Mouse (Mus musculus) gastrocnemius, adult 2 months (tissue): ENCODE results near the gene Kcnn4. TPM values are rescaled to one million over a fixed set of nuclear protein-coding genes. Genes with fewer than 3 reads are reported as not detected.

Experiments used
- DNase-seq: peaks from one replicate; pipeline ENCODE4 v3.0.0; 2022
- H3K27ac ChIP-seq: fragments of 200-600 bp; 2 replicates; pipeline ENCODE4 v1.8.1; 2022; ENCODE audit warnings: mild to moderate bottlenecking
- H3K4me3 ChIP-seq: fragments of 200-600 bp; 2 replicates; pipeline ENCODE4 v1.8.1; 2022; ENCODE audit warnings: mild to moderate bottlenecking, moderate library complexity
- CTCF ChIP-seq: fragments of 200-600 bp; IDR thresholded peaks from 2 replicates; pipeline ENCODE4 v1.8.1; 2022; ENCODE audit warnings: antibody characterized with exemption, mild to moderate bottlenecking, moderate library complexity
- intact Hi-C: fragments of 180-260 bp; cut with DNase I; formaldehyde crosslinking; loops from one replicate; pipeline ENCODE4 v1.15.1; 2025
- total RNA-seq, 2 experiments: library from RNA; stranded (reverse); gene quantifications; 2 replicates each; pipeline ENCODE4 v1.2.3; 2021

Gene Kcnn4
- total RNA-seq, 2 experiments from 2014 or later = 0.25 to 0.64 TPM

DNA sequence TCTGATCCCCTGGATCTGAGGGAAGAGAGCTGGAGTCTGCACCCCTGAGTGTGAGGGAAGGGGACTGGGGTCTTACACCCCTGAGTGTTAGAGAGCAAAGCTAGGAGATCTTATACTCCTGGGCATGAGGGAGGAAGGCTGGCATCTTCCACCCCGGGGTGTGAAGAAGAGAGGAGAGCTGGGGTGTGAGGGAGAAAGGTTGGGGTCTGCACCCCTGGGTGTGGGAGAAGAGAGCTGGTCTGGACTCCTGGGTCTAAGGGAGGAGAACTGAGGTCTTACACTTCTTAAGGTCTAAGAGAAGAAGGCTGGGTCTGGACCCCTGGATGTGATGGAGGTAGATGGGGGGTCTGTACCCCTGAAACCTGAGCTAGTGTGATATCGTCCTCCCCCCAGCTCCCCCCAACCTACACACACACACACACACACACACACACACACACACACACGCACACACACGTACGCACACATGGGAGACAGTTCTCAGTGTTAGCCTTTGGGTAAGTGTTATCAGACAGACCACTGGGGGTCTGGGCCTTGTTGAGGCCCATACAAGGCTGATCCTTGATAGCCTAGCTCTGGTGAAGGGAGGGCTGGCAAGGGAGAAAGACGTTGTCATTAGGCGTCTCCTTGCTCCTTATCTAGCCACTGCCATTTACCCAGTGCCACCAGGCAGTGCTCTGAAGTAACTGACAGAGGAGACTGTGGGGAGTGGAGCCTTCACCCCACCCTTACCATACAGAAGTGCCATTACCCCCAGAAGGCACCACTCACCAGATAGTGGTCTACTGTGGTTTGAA, 1.1 kb downstream of the Kcnn4 start:
- Histone ChIP-seq H3K4me3 (peak overlapping the region; percentile 21), H3K27ac (no peak overlapping the region)
- intact Hi-C loops = no loop called here
- no peak for TF ChIP-seq CTCF
- peak; percentile 9 for DNase-seq

GRCm38 (mm10) chr7:24371809-24372145, 1.7 kb downstream of the Kcnn4 start:
- peak; percentile 5 for DNase-seq
- intact Hi-C loops = no loop called here
- Histone ChIP-seq H3K27ac (no peak overlapping the region), H3K4me3 (no peak overlapping the region)
- no peak for TF ChIP-seq CTCF

GRCm38 (mm10) chr7:24372300-24372699, 2.2 kb downstream of the Kcnn4 start:
- no peak for TF ChIP-seq CTCF
- intact Hi-C loops = no loop called here
- H3K27ac ChIP-seq = peak overlapping the region; percentile 29
- no peak overlapping the region for H3K4me3 ChIP-seq
- peak; percentile 43 for DNase-seq

DNA sequence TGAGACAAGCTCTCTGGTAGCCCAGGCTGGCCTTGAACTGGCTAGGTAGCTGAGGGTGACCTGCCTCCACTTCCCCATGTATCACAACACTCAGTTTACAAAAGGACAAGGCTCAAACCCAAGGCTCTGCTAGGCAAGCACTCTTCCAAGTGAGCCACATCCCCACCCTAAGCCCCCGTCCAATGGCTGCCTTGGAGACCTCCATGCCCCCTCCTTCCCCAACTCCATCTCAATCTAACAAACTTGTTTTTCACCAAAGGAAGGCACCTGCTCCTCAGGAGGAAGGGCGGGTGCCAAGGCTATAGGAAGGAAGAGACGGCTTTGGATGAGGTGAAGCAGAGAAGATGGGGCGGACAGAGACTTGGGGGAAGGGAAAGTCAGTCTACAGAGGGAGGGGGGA, 2.7 kb downstream of the Kcnn4 start:
- Histone ChIP-seq H3K27ac (peak overlapping the region; percentile 29), H3K4me3 (no peak overlapping the region)
- DNase-seq = peak; percentile 8
- intact Hi-C loops = no loop called here
- no peak for TF ChIP-seq CTCF

GRCm38 (mm10) chr7:24373538-24374379, 3.7 kb downstream of the Kcnn4 start:
- TF ChIP-seq CTCF = no peak
- intact Hi-C loops = no loop called here
- 0 out of 2 replicates have a peak overlapping the region, but pooled peaks have one; percentile 15 for H3K4me3 ChIP-seq
- H3K27ac ChIP-seq = peak overlapping the region; percentile 28; the same call in 1 of the 2 replicates
- DNase-seq = peak; percentile 53

- intact Hi-C loops = no loop called here
- DNase-seq = peak; percentile 0
- H3K27ac ChIP-seq = no peak overlapping the region
- no peak overlapping the region for H3K4me3 ChIP-seq
- no peak for TF ChIP-seq CTCF
These were observed 6.4 kb downstream of the Kcnn4 start for GRCm38 (mm10) chr7:24376456-24376855.

DNA sequence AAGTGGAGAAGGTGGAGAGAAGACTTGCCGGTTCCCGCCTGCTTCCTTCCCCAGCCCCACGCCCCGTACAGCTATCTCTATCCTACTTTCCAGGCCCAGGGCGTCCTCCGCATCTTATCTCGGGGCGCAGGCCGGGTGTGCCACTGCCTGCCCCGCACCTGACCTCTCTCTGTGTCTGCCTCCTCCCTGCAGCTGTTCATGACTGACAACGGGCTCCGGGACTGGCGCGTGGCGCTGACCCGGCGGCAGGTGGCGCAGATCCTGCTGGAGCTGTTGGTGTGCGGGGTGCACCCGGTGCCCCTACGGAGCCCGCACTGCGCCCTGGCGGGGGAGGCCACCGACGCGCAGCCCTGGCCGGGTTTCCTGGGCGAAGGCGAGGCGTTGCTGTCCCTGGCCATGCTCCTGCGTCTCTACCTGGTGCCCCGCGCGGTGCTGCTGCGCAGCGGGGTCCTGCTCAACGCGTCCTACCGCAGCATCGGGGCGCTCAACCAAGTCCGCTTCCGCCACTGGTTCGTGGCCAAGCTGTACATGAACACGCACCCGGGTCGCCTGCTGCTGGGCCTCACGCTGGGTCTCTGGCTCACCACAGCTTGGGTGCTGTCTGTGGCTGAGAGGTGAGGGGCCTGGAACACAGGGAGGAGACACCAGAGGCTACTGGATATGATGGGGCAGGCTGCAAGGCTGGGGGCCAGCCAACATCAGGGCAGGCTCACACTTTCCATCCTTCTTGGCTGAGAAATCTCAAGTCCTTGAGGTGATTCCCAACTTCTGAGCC, 7.2 kb downstream of the Kcnn4 start:
- peak; percentile 59 for DNase-seq
- H3K27ac ChIP-seq = peak overlapping the region; percentile 38
- peak overlapping the region; percentile 63 for H3K4me3 ChIP-seq
- intact Hi-C loops = no loop called here
- TF ChIP-seq CTCF = peak; percentile 56

DNA sequence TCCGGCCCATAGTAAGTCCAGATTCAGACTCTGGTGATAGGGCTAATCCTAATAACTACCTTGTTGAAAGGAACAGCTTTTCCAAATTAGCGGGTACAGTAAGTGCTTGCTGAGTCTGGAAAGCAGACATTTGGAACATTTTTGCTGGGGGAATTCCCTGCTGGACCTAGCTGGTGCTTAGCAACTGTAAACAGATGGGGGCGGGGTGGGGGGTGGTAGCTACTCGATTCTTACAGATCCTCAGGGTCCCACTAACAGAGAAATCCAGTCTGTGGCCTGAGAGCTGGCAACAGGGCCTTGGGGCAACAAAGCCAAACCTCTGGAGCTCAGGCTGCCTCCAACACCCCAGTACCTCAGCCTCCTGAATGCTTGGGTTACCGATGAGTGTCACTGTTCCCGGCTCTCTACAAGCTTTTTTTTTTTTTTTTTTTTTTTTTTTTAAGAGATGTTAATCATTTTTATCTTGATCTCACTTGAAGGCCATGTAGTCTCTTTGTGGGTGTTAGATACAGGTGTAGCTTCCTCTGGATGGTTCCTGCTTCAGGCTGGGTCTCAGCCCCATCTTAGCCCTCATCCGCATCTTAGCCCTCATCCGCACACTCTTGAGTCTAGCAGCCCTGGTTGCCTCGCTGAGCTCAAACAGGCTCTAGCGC, 8.1 kb downstream of the Kcnn4 start:
- intact Hi-C loops = no loop called here
- Histone ChIP-seq H3K27ac (no peak overlapping the region), H3K4me3 (no peak overlapping the region)
- DNase-seq = peak; percentile 6
- no peak for TF ChIP-seq CTCF

DNA sequence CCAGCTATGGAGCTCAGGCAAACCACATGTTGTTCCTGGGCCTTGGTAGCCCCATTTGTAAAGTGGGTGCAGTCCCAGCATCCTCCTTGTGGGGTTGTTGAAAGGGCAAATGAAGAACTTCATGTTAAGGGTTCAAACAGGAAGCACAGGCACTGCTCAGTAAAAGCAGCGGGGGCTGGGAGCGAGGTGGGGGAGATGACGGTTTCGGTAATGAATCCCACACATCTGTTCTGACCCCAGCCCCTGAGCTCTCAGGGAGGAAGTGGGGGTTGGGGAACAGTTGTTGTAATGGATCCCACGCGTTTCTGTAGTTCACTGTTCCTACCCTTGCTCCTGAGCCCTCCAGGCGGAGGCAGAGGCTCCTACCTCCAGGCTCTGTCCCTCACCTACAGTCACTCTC, 9.9 kb downstream of the Kcnn4 start:
- intact Hi-C loops = no loop called here
- no peak for TF ChIP-seq CTCF
- DNase-seq = no peak
- H3K4me3 ChIP-seq = no peak overlapping the region
- no peak overlapping the region for H3K27ac ChIP-seq

GRCm38 (mm10) chr7:24380370-24380769, 10.3 kb downstream of the Kcnn4 start:
- intact Hi-C loops = no loop called here
- TF ChIP-seq CTCF = no peak
- no peak for DNase-seq
- no peak overlapping the region for H3K27ac ChIP-seq
- no peak overlapping the region for H3K4me3 ChIP-seq

GRCm38 (mm10) chr7:24382730-24383372, 12.8 kb downstream of the Kcnn4 start:
- Histone ChIP-seq H3K4me3 (no peak overlapping the region), H3K27ac (no peak overlapping the region)
- no peak for DNase-seq
- intact Hi-C loops = no loop called here
- no peak for TF ChIP-seq CTCF

GRCm38 (mm10) chr7:24384070-24384469, 14.0 kb downstream of the Kcnn4 start:
- TF ChIP-seq CTCF = no peak
- intact Hi-C loops = loop anchor here (2.0 kb wide), 1 partner anchor 19 kb away; no protein-coding TSS in a partner anchor
- DNase-seq = no peak
- Histone ChIP-seq H3K4me3 (no peak overlapping the region), H3K27ac (no peak overlapping the region)
